Mouse (Mus musculus) heart, embryonic 15.5 days (tissue): Measurements from ENCODE around the gene Cct4. TPM values are rescaled to one million over a fixed set of nuclear protein-coding genes. Genes with fewer than 3 reads are reported as not detected.

Experiments
- ATAC-seq: fragments of 200-750 bp; cut with Nextera tagmentation; replicated peaks from 2 replicates; pipeline ENCODE4 v1.8.0; 2017; ENCODE audit warnings: low read depth, moderate TSS enrichment; ENCODE audit not compliant: insufficient number of reproducible peaks, insufficient read depth, low FRiP score
- H3K27ac ChIP-seq: fragments of 300-500 bp; sonication (generic); 2 replicates; pipeline ENCODE4 v1.5.1; 2015; ENCODE audit warnings: mild to moderate bottlenecking, inconsistent platforms
- H3K27me3 ChIP-seq: fragments of 300-500 bp; sonication (generic); 2 replicates; pipeline ENCODE4 v1.6.1; 2015; ENCODE audit warnings: inconsistent platforms
- H3K36me3 ChIP-seq: fragments of 300-500 bp; sonication (generic); 2 replicates; pipeline ENCODE4 v1.6.1; 2015; ENCODE audit warnings: mild to moderate bottlenecking, inconsistent platforms
- H3K4me1 ChIP-seq: fragments of 300-500 bp; sonication (generic); replicated peaks from 2 replicates; pipeline ENCODE4 v1.6.1; 2015; ENCODE audit warnings: inconsistent platforms
- H3K4me2 ChIP-seq: fragments of 300-500 bp; sonication (generic); 2 replicates; pipeline ENCODE4 v1.6.1; 2015; ENCODE audit warnings: inconsistent platforms, mild to moderate bottlenecking, moderate library complexity
- H3K4me3 ChIP-seq: fragments of 300-500 bp; sonication (generic); 2 replicates; pipeline ENCODE4 v1.5.1; 2015; ENCODE audit warnings: mild to moderate bottlenecking, inconsistent platforms
- H3K9ac ChIP-seq: fragments of 300-500 bp; sonication (generic); 2 replicates; pipeline ENCODE4 v1.6.1; 2015; ENCODE audit warnings: mild to moderate bottlenecking, inconsistent platforms
- H3K9me3 ChIP-seq: fragments of 300-500 bp; sonication (generic); replicated peaks from 2 replicates; pipeline ENCODE4 v1.6.1; 2016; ENCODE audit warnings: inconsistent platforms
- WGBS: fragments of 180-500 bp; shearing (Covaris S2); methylation state at CpG from one replicate; pipeline ENCODE4 v1.1.7; 2015; ENCODE audit warnings: mixed read lengths; 5-methylcytosine and 5-hydroxymethylcytosine counted together
- polyA plus RNA-seq: library from polyadenylated mRNA; unstranded; fragments of >200 nt; fragmentation: Nextera tagmentation; extraction: Ambion mirVana; gene quantifications from 2 replicates; pipeline ENCODE4 v1.2.1, GENCODE M21; 2015

The Cct4 gene
- polyA plus RNA-seq, 1 experiment from 2014 or later, result 184 TPM

DNA sequence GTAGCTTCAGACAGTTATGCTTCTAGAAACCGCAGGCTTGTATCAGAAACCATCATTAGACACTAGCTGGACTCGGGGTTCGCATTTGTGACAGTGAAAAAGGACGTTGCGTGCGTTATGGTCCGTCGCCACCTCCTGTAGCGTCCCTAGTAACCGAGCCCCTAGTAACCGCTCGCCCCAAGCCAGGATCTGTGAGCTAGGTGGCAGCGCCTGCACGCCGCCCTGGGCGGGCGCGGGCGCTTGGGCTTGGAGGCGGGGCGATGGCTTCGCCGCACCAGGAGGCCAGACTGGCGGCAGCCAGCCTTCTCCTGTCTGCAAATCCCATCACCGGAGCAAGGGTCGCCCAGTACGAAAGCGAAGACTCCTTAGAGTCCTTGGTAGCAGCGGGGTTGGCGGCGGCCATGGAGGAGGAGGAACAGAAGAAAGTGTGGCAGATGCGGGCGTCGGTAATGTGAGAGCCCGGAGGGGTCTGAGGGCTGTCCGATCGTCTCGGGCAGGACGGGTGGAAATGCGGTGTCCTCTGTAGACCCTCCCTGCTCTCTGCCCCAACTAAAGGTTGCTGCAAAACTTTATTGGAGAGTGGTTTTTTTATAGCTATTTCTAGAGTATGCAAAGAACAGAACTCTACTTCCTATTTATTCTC, 18.0 kb downstream of the Cct4 start:
- Histone ChIP-seq H3K36me3 (peaks cover 13% of the 10 kb centered on the region), H3K4me3 (peak overlapping the region; percentile 74), H3K9me3 (no peaks in the 10 kb centered on the region), H3K27me3 (no peaks in the 10 kb centered on the region), H3K27ac (peak overlapping the region; percentile 88), H3K9ac (peak overlapping the region; percentile 70), H3K4me1 (peaks cover 5% of the 10 kb centered on the region), H3K4me2 (peak overlapping the region; percentile 91)
- WGBS, result under 1% methylated on average over 40 of the region's 40 CpGs
- ATAC-seq, result peak; percentile 94

- Histone ChIP-seq H3K9ac (peak overlapping the region; percentile 70; the same call in 1 of the 2 replicates), H3K36me3 (peaks cover 8% of the 10 kb centered on the region), H3K27me3 (no peaks in the 10 kb centered on the region), H3K27ac (no peak overlapping the region), H3K4me1 (peaks cover 5% of the 10 kb centered on the region), H3K4me2 (peak overlapping the region; percentile 91), H3K4me3 (peak overlapping the region; percentile 74), H3K9me3 (no peaks in the 10 kb centered on the region)
- 30% methylated on average over 4 of the region's 4 CpGs for WGBS
- ATAC-seq, result no peak
Measured at GRCm38 (mm10) chr11:23008824-23009200, 18.5 kb downstream of the Cct4 start.

DNA sequence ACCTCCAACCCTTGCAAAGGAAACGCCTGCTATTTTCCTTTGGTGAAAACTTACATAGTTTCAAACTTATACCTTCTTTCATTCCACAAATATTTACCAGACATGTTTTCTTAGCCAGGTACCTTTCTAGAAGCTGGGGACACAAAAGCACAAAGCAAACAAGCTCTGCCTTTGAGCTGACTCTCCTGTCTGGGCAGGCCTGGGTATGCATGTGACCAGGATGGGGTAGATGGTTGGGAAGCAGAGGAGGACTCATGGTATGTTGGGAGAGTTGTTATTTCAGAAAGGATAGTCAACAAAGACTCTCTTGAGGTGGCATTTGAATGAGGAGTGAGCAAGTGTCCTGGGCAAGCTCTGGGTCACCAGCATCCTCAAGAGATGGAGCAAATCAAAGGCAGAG, 22.8 kb downstream of the Cct4 start:
- H3K27me3 ChIP-seq, result no peaks in the 10 kb centered on the region
- H3K4me1 ChIP-seq, result no peaks in the 10 kb centered on the region
- no peaks in the 10 kb centered on the region for H3K36me3 ChIP-seq
- H3K4me2 ChIP-seq, result no peak overlapping the region
- WGBS, result 72% methylated on average over 1 of the region's 1 CpGs
- H3K9ac ChIP-seq, result no peak overlapping the region
- H3K4me3 ChIP-seq, result no peak overlapping the region
- no peaks in the 10 kb centered on the region for H3K9me3 ChIP-seq
- no peak for ATAC-seq
- H3K27ac ChIP-seq, result no peak overlapping the region

DNA sequence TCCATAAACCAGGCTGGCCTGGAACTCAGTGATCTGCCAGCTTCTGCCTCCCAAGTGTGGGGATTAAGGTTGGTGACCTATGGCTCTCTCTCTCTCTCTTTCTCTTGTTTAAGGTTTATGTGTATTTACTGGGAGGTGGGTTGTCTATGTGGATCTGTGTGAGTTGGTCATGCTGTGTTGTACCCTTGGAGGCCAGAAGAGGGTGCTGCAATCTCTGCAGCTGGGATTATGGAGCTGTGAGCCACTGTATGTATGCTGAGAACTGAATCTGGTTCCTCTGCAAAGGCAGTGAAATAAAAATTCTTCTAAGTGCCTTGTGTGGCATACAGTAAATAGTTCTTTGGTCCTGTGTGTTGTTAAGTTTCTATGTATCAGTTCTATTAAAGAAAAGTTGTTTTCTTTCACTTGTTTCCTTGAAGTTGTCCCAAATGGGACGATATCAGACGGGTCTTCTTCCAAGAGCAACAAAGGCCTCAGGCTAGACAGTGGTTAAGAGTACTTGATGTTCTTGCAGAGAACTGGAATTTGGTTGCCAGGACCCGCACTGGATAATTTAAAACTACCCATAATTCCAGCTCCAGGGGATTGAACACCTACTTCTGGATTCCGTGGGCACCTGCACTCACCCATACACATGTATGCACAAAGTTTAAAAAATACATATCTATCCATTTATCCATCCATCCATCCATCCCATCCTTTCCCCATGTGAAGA, 23.4 kb downstream of the Cct4 start:
- Histone ChIP-seq H3K4me2 (no peak overlapping the region), H3K27ac (no peak overlapping the region), H3K9me3 (no peaks in the 10 kb centered on the region), H3K36me3 (no peaks in the 10 kb centered on the region), H3K4me3 (no peak overlapping the region), H3K9ac (no peak overlapping the region), H3K27me3 (no peaks in the 10 kb centered on the region), H3K4me1 (no peaks in the 10 kb centered on the region)
- ATAC-seq, result no peak
- WGBS, result 84% methylated on average over 4 of the region's 4 CpGs

DNA sequence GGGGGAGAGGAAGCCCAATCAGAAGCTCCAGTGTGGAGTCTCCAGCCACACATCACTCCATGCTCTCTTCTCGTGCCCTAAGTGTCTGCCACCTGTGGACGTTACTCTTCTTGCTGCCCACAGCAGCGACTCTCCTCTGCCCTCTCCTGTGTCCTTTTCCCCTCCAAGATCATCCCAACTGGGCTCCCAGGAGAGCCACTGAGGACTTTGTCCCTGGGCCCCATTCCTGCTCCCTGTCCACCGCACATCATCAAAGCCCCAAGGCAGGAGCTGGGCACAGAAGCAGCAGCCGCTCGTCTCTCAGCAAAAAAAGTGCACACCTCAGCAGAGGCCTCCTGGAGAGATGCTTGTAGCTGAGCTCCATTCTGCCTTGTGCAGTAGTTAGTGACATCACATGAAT, 24.7 kb downstream of the Cct4 start:
- Histone ChIP-seq H3K36me3 (no peaks in the 10 kb centered on the region), H3K4me2 (no peak overlapping the region), H3K4me3 (no peak overlapping the region), H3K27me3 (no peaks in the 10 kb centered on the region), H3K9me3 (no peaks in the 10 kb centered on the region), H3K9ac (no peak overlapping the region), H3K27ac (no peak overlapping the region), H3K4me1 (no peaks in the 10 kb centered on the region)
- WGBS, result 66% methylated on average over 6 of the region's 6 CpGs
- no peak for ATAC-seq

GRCm38 (mm10) chr11:23017943-23018342, 27.6 kb downstream of the Cct4 start:
- WGBS, result 87% methylated on average over 4 of the region's 4 CpGs
- Histone ChIP-seq H3K36me3 (no peaks in the 10 kb centered on the region), H3K9me3 (no peaks in the 10 kb centered on the region), H3K27ac (no peak overlapping the region), H3K4me1 (no peaks in the 10 kb centered on the region), H3K4me2 (no peak overlapping the region), H3K4me3 (no peak overlapping the region), H3K9ac (no peak overlapping the region), H3K27me3 (no peaks in the 10 kb centered on the region)
- ATAC-seq, result no peak

DNA sequence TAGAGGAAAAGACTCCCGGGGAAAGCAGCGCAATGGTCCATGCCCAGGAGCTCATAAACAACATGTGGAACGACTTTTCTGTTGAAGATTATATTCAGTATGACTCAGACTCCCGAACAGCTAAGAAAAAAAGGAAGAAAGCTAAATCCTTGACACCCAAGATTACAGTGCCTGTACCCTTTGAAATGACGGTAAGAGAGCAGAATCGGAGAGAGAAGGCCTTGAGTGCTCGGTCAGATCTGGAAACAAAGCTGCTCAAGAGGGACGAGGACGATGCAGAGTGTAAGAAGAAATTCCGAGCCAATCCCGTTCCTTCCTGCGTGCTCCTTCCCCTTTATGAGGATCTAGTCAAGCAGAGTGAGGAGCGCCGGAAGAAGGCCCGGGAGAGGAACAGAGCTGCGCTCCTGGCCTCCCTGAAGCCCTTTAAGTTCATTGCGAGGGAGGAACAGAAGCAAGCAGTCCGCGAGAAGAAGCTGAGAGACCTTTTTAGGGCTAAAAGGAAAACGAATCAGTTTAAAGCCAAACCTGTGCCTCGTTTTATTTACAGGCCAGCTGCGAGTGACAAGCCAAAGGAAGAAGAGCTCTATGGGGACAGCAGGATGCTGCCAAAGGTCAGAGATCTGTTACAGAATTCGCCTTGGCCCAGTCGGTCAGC, 29.9 kb downstream of the Cct4 start:
- Histone ChIP-seq H3K4me1 (no peaks in the 10 kb centered on the region), H3K9me3 (no peaks in the 10 kb centered on the region), H3K27ac (no peak overlapping the region), H3K9ac (no peak overlapping the region), H3K4me2 (no peak overlapping the region), H3K27me3 (no peaks in the 10 kb centered on the region), H3K4me3 (no peak overlapping the region), H3K36me3 (no peaks in the 10 kb centered on the region)
- ATAC-seq, result no peak
- WGBS, result 73% methylated on average over 24 of the region's 24 CpGs

- H3K27ac ChIP-seq, result no peak overlapping the region
- no peak overlapping the region for H3K4me3 ChIP-seq
- H3K9me3 ChIP-seq, result no peaks in the 10 kb centered on the region
- no peaks in the 10 kb centered on the region for H3K36me3 ChIP-seq
- H3K4me2 ChIP-seq, result no peak overlapping the region
- no peak for ATAC-seq
- H3K27me3 ChIP-seq, result no peaks in the 10 kb centered on the region
- H3K9ac ChIP-seq, result no peak overlapping the region
- 90% methylated on average over 14 of the region's 14 CpGs for WGBS
- no peaks in the 10 kb centered on the region for H3K4me1 ChIP-seq
Measured at GRCm38 (mm10) chr11:23020841-23021240, 30.5 kb downstream of the Cct4 start.

DNA sequence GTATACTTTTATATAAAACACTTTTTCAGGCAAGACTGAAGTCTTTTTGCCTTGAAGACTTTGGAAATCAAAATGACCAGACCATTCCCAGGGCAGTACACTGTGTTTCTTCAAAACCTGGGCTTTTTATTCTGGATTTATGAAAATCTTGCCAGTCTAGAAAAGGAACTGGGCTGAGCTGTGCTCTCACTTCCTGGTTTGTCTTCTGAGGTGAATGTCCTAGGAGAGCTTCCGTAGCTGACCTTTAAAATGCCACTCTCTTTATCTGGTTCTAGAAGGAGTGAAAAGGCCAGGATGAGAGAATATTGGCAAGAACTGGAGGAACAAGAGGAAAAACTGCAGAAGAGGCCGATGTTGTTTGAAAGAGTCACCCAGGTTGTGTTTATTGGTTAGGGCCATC, 32.8 kb downstream of the Cct4 start:
- Histone ChIP-seq H3K4me1 (no peaks in the 10 kb centered on the region), H3K36me3 (no peaks in the 10 kb centered on the region), H3K4me3 (no peak overlapping the region), H3K27me3 (no peaks in the 10 kb centered on the region), H3K27ac (no peak overlapping the region), H3K4me2 (no peak overlapping the region), H3K9me3 (no peaks in the 10 kb centered on the region), H3K9ac (no peak overlapping the region)
- 83% methylated on average over 2 of the region's 2 CpGs for WGBS
- no peak for ATAC-seq

GRCm38 (mm10) chr11:23024169-23024568, 33.9 kb downstream of the Cct4 start:
- H3K9ac ChIP-seq, result no peak overlapping the region
- 71% methylated on average over 3 of the region's 3 CpGs for WGBS
- H3K27me3 ChIP-seq, result no peaks in the 10 kb centered on the region
- no peak overlapping the region for H3K27ac ChIP-seq
- H3K4me2 ChIP-seq, result no peak overlapping the region
- no peaks in the 10 kb centered on the region for H3K36me3 ChIP-seq
- no peaks in the 10 kb centered on the region for H3K4me1 ChIP-seq
- ATAC-seq, result no peak
- H3K4me3 ChIP-seq, result no peak overlapping the region
- no peaks in the 10 kb centered on the region for H3K9me3 ChIP-seq

GRCm38 (mm10) chr11:23028957-23029356, 38.6 kb downstream of the Cct4 start:
- Histone ChIP-seq H3K4me2 (no peak overlapping the region), H3K4me3 (no peak overlapping the region), H3K4me1 (no peaks in the 10 kb centered on the region), H3K27ac (no peak overlapping the region), H3K9ac (no peak overlapping the region), H3K27me3 (no peaks in the 10 kb centered on the region), H3K36me3 (no peaks in the 10 kb centered on the region), H3K9me3 (no peaks in the 10 kb centered on the region)
- ATAC-seq, result no peak
- WGBS, result 49% methylated on average over 3 of the region's 3 CpGs
